Mouse (Mus musculus): ENCODE data around the gene Col4a3.

Gene Col4a3

GRCm38 (mm10) chr1:82608646-82609262, 22.0 kb downstream of the Col4a3 start:
- peak; percentile 83 for DNase-seq

DNA sequence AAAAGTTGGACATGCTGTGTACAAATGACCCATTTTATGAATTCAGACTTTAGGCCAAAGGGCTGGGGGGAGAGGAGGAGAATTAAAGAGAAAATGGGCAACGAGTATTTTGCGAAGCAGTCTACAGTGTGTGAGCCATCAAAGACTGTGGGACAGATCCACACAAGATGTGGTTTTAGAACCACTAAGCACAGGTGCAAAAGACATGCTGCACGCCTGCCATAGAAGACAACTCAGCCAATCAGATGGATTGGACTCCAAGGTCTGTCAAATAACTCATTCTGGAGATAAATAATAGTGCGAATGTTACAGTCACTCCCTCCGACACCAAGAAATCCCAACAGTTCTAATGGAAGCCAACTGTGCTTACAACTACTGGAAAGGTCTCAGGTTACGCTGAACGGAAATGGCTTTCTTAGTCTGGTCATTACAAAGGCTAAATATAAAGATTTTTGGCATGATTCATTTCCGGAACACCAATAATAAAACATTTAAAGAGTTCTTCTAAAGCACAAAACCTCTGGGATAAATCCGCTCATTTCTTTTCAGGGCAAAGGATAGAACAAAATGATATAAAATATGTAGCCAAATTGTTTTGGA, 25.4 kb downstream of the Col4a3 start:
- no peak for DNase-seq

DNA sequence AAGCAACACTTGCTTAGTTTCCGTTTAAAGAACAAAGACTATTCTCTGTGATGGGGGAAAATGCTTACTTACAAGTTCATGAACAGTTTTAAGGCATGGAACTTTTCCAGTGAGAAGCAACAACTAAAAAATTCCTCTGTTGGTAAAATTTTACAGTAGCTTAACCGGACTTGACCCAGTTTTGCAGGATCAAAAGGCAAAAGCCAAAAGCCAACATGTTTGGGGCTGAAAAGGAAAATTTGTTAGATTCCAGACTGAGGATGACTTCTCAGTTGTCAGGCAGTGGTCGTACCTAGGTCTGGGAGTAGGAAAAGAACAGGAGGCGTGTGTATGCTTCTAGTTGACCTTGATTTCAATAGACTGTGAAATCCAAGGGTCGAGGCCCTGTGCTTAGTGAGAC, 31.3 kb downstream of the Col4a3 start:
- DNase-seq, result peak; percentile 84

DNA sequence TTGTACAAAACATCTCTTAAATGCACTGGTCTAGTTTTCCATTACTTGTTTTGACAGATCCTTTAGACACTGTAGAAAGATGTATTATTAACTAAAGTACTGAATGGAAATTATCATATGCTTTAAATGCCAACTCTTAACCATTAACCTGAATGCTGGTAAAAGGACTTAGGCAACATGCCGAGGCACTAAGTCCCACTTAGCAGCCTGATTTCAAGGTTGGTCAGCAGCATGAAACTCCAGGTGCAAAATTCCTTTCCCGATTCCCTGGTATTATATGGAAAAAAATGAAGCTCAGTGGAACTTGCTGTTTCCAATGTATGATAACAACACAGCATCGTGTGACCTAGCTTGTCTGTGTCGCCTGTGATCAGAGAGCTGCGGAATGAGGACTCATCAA, 31.9 kb downstream of the Col4a3 start:
- DNase-seq, result peak; percentile 85

GRCm38 (mm10) chr1:82619981-82620380, 33.3 kb downstream of the Col4a3 start:
- peak; percentile 59 for DNase-seq

- DNase-seq, result no peak
These were observed 38.2 kb downstream of the Col4a3 start for GRCm38 (mm10) chr1:82624934-82625333.

GRCm38 (mm10) chr1:82625474-82625873, 38.8 kb downstream of the Col4a3 start:
- DNase-seq, result no peak

GRCm38 (mm10) chr1:82627652-82628051, 40.9 kb downstream of the Col4a3 start:
- DNase-seq, result no peak

- no peak for DNase-seq
These were observed 42.8 kb downstream of the Col4a3 start for GRCm38 (mm10) chr1:82629495-82629894.

DNA sequence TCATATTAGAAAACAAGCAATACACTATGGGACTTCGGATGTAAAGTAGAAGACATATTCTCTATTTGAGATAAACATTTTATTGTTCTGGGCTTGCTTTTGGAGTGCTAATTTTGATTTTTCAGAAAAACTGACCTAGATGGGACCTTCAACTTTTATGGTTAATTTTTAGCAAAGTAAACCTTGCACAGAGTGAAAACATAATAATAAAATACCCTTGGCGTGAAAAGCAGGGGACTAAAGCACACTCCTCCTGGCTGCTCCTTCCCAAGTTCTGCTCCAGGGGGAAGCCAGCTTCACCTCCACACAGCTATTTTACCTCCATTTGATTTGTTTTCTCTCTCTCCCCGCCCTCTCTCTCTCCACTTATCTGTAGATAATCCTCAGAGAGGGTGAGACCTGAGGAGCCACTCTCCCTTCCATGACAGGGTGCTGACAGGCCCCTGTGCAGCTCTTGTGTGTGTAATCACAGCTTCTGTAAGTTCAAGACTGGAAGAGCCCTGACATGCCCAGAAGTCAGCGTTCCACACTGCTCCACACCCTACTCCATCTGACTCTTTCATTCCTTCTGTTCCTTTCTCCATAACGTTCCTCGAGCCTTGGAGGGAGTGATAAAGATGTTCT, 44.6 kb downstream of the Col4a3 start:
- DNase-seq, result peak; percentile 66

DNA sequence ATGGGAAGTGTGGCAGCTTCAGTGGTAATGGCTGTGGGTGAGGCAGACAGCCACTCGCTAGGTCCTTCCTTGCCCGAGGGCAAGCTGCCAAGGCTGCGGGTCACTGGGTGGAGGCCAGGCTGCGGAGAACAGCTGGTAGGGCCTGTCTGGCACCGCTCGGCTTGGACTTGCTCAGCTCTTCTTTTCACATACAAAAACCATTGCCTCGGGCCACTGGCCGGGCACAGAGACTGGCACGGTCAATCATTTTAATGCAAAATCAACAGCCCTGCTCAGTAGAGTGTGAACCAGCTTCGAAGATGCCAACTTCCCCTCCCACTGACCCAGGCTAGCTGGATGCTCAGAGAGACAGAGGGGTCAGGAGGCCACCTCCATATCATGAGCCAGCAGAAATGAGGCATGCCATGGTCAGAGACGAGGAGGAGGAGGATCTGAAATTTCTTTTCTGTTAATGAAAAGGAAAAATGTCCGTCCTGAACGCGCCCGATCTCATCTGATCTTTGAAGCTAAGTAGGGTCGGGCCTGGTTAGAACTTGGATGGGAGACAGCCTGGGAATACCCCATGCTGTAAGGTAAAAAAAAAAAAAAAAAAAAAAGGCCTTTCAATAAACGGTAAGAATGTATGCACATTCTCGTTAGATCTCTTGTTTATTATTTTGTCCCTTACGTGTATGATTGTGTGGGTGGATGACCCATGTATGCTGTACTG, 48.0 kb downstream of the Col4a3 start:
- peak; percentile 97 for DNase-seq

DNA sequence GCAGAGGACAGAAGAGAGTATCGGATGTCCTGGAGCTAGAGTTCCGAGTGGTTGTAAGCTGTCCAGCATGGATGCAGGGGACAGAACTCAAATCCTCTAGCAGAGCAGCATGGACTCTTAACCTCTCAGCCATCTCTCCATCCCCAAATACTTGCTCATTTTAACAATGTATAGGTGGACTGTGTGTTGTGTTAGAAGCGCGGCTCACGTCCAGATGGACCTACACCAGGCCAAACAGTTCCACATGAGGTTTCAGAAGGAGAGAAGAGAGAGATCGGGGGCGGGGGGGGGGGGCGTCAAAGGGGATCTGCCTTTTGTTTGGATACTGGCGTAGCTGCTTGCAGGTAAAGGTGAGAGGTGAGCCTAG, 48.5 kb downstream of the Col4a3 start:
- no peak for DNase-seq

- DNase-seq, result peak; percentile 74
These were observed 49.6 kb downstream of the Col4a3 start for GRCm38 (mm10) chr1:82636321-82636720.

DNA sequence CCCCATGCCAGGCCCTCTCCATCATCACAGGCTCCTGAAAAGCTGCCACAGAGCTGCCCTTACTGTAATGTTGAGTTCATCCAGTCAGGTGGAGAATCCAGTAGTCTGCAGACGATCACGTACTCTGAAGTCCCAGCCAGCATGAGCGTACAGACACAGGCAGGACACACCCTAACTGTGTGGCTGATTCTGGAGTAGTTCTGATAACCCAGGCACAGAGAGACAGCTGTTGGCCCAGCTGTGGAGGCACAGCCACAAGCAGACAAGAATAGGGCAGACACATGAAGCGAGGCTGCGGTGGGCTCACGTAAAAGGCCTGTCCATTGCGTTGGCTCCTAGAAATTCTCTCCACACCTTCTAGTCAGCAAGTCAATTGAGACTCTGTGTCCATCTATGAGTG, 50.7 kb downstream of the Col4a3 start:
- no peak for DNase-seq

- DNase-seq, result no peak
These were observed 51.7 kb downstream of the Col4a3 start for GRCm38 (mm10) chr1:82638428-82638827.

DNA sequence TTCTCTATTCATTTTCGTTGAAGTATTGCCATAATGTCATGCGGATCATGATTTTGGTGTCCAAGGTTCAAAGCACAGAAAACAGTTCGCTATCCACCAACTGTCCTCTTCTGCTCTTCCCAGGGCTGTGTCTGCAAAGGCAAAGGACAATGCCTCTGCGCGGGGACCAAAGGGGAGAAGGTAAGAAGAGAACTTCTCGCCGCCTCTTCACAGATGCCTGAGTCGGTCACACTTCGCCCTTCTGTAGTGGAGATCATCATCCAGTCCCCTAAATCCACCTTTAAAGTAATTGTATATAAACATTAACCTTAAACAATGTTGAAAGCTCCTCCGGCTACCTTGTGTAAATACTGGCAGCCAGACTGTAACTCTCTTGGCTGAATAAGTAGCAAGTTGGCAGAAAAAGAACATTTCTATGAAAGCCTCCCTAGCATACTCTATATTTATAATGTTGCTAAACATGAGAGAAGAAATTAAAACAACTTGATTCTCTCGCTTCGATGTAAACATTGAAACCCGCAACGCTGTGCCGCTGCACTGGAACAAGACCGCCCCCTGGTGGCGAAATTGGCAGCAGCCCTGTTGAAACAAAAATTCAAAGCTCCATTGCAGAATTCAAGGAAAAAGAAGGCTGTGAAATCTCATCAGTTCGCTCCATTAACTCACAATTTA, 54.7 kb downstream of the Col4a3 start:
- DNase-seq, result peak; percentile 77

GRCm38 (mm10) chr1:82647989-82648388, 61.3 kb downstream of the Col4a3 start:
- no peak for DNase-seq

GRCm38 (mm10) chr1:82650868-82651267, 64.1 kb downstream of the Col4a3 start:
- no peak for DNase-seq

- DNase-seq, result no peak
These were observed 67.3 kb downstream of the Col4a3 start for GRCm38 (mm10) chr1:82654046-82654445.

DNA sequence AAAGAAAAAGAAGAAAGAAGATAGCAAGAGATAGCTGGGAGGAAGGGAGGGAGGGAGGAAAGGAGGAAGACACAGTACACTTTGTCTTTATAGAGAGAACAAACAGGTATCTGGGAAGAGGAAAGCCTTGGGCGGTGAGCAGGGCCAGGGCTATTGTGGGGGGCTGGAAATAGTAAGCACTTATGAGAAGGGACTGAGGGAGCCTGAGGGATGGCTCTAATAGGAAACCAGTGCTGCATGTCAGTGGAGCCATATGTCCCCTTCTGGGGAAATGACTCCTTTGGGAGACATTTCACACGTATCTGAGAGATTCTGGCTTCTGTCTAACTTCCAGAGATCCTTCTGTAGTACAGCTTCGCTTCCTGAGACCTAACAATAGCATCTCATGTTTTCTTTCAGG, 69.7 kb downstream of the Col4a3 start:
- DNase-seq, result no peak

DNA sequence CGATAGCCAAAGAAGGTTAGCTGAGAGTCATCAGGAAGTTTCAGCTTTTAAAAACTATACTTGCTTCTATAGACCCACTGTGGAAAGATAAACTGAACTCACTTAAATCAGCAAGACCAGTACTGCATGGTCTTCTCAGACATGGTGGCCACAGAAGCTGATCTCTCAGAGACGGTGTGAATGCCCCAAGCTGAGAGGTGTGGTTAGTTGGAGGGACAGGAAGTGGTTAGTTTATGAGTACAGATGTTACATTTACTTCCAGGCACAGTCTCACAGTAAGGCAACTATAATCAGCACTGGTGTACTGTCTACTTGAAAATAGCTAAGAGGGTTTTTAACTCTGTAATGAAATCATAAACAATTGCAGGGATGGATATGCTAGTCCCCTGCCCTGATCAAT, 75.5 kb downstream of the Col4a3 start:
- no peak for DNase-seq

DNA sequence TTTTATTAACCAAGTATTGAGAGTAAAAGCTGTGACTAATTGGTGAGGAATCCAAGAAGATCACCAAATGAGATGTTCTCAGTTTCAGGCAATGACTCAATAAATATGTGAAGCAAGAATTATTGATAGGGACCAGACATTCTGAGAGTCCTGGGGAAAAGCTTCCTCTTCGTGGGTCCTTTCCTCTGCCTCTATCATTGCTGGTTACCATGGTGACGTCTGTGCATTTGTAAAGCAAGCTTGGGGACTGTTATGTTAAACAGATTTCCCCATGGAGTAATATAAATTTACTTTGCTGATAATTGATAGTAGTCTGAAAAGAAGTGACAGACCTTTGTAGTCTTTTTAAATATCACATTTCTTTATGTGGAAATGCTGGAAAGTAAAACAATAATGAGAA, 76.8 kb downstream of the Col4a3 start:
- no peak for DNase-seq

- no peak for DNase-seq
These were observed 99.6 kb downstream of the Col4a3 start for GRCm38 (mm10) chr1:82686328-82686727.
